Mouse (Mus musculus) thymus, adult 2 months (tissue): ENCODE measurements around the gene B4galnt4. TPM values are rescaled to one million over a fixed set of nuclear protein-coding genes. Genes with fewer than 3 reads are reported as not detected.

Experiments
- DNase-seq: peaks from one replicate; pipeline ENCODE4 v3.0.0; 2021
- H3K27ac ChIP-seq: fragments of 200-500 bp; 2 replicates; pipeline ENCODE4 v1.5.1; 2012; ENCODE audit warnings: low read length, control low read depth; ENCODE audit not compliant: control insufficient read depth, insufficient read depth
- H3K27me3 ChIP-seq: fragments of 200-500 bp; 2 replicates; pipeline ENCODE4 v1.6.1; 2012; ENCODE audit warnings: mild to moderate bottlenecking, low read length, moderate library complexity, mixed read lengths; ENCODE audit not compliant: control insufficient read depth, insufficient read depth
- H3K36me3 ChIP-seq: fragments of 200-500 bp; 2 replicates; pipeline ENCODE4 v1.6.1; 2012; ENCODE audit warnings: mild to moderate bottlenecking, low read length, moderate library complexity; ENCODE audit not compliant: control insufficient read depth, insufficient read depth
- H3K4me1 ChIP-seq: fragments of 200-500 bp; replicated peaks from 2 replicates; pipeline ENCODE4 v1.6.1; 2012; ENCODE audit warnings: low read length; ENCODE audit not compliant: control insufficient read depth, insufficient read depth
- H3K4me3 ChIP-seq: fragments of 200-500 bp; 2 replicates; pipeline ENCODE4 v1.5.1; 2012; ENCODE audit warnings: mild to moderate bottlenecking, low read length, control low read depth, moderate library complexity; ENCODE audit not compliant: control insufficient read depth, insufficient read depth
- CTCF ChIP-seq: fragments of 200-500 bp; IDR thresholded peaks from 2 replicates; pipeline ENCODE4 v1.5.1; 2012; ENCODE audit warnings: mild to moderate bottlenecking, control low read depth, low read length, moderate library complexity, borderline replicate concordance; ENCODE audit not compliant: control insufficient read depth, poor library complexity, insufficient read depth; ENCODE audit errors: extremely low read depth
- POLR2A ChIP-seq: fragments of 200-500 bp; IDR thresholded peaks from 2 replicates; pipeline ENCODE4 v1.6.1; 2012; ENCODE audit warnings: mild to moderate bottlenecking, low read length, control low read depth, moderate library complexity; ENCODE audit not compliant: control insufficient read depth, poor library complexity, insufficient read depth; ENCODE audit errors: extremely low read depth
- WGBS: fragments of 180-500 bp; shearing (Covaris S2); methylation state at CpG from one replicate; pipeline ENCODE4 v1.1.7; 2018; 5-methylcytosine and 5-hydroxymethylcytosine counted together
- polyA plus RNA-seq: library from polyadenylated mRNA; depleted of rRNA; stranded (reverse); fragments of >200 nt; gene quantifications from 2 replicates; pipeline ENCODE4 v1.2.3, GENCODE M21; 2012

Gene B4galnt4
- polyA plus RNA-seq, 1 experiment, result 1.4 TPM

GRCm38 (mm10) chr7:141042539-141042938 is 18.4 kb upstream of the B4galnt4 start:
- H3K4me3 ChIP-seq, result no peak overlapping the region
- H3K4me1 ChIP-seq, result peaks cover 26% of the 10 kb centered on the region
- no peak for TF ChIP-seq POLR2A
- TF ChIP-seq CTCF, result no peak
- no peak for DNase-seq
- no peaks in the 10 kb centered on the region for H3K36me3 ChIP-seq
- no peaks in the 10 kb centered on the region for H3K27me3 ChIP-seq
- WGBS, result 60% methylated on average over 4 of the region's 4 CpGs
- H3K27ac ChIP-seq, result no peak overlapping the region

GRCm38 (mm10) chr7:141046931-141047580 is 13.8 kb upstream of the B4galnt4 start:
- Histone ChIP-seq H3K4me3 (no peak overlapping the region), H3K27me3 (no peaks in the 10 kb centered on the region), H3K27ac (peak overlapping the region; percentile 12; the same call in 1 of the 2 replicates), H3K4me1 (peaks cover 23% of the 10 kb centered on the region), H3K36me3 (no peaks in the 10 kb centered on the region)
- DNase-seq, result no peak
- TF ChIP-seq POLR2A (no peak), CTCF (no peak)
- 10% methylated on average over 6 of the region's 6 CpGs for WGBS

GRCm38 (mm10) chr7:141047581-141048225 is 13.2 kb upstream of the B4galnt4 start:
- Histone ChIP-seq H3K27ac (peak overlapping the region; percentile 19; the same call in 1 of the 2 replicates), H3K27me3 (no peaks in the 10 kb centered on the region), H3K4me3 (peak overlapping the region; percentile 22), H3K36me3 (no peaks in the 10 kb centered on the region), H3K4me1 (peaks cover 20% of the 10 kb centered on the region)
- WGBS, result 18% methylated on average over 16 of the region's 19 CpGs
- DNase-seq, result peak; percentile 13
- TF ChIP-seq POLR2A, result no peak
- no peak for TF ChIP-seq CTCF

- no peak for TF ChIP-seq POLR2A
- peak; percentile 93 for TF ChIP-seq CTCF
- Histone ChIP-seq H3K36me3 (no peaks in the 10 kb centered on the region), H3K4me1 (peaks cover 15% of the 10 kb centered on the region), H3K27me3 (no peaks in the 10 kb centered on the region), H3K27ac (peak overlapping the region; percentile 19; the same call in 1 of the 2 replicates), H3K4me3 (peak overlapping the region; percentile 22)
- peak; percentile 87 for DNase-seq
- 5% methylated on average over 21 of the region's 21 CpGs for WGBS
Observed at GRCm38 (mm10) chr7:141048226-141049218, 12.4 kb upstream of the B4galnt4 start.

GRCm38 (mm10) chr7:141049326-141049725 is 11.6 kb upstream of the B4galnt4 start:
- Histone ChIP-seq H3K4me3 (no peak overlapping the region), H3K27me3 (no peaks in the 10 kb centered on the region), H3K36me3 (no peaks in the 10 kb centered on the region), H3K4me1 (peaks cover 15% of the 10 kb centered on the region), H3K27ac (no peak overlapping the region)
- TF ChIP-seq POLR2A, result no peak
- no peak for TF ChIP-seq CTCF
- DNase-seq, result no peak
- 90% methylated on average over 2 of the region's 2 CpGs for WGBS
